Mouse (Mus musculus) gastrocnemius, postnatal 4 days (tissue): ENCODE results near the gene Slc27a3. TPM values are rescaled to one million over a fixed set of nuclear protein-coding genes. Genes with fewer than 3 reads are reported as not detected.

Source experiments
- DNase-seq, 2 experiments: peaks; one replicate each; pipeline ENCODE4 v3.0.0; 2021 to 2022; ENCODE audit warnings: low spot score in 2 of 2, mixed read lengths in 2 of 2
- total RNA-seq, 2 experiments: library from RNA; stranded (reverse); gene quantifications; 2 replicates each; pipeline ENCODE4 v1.2.3; 2021

The Slc27a3 gene
- total RNA-seq, 2 experiments from 2014 or later: 7.2 to 7.4 TPM

DNA sequence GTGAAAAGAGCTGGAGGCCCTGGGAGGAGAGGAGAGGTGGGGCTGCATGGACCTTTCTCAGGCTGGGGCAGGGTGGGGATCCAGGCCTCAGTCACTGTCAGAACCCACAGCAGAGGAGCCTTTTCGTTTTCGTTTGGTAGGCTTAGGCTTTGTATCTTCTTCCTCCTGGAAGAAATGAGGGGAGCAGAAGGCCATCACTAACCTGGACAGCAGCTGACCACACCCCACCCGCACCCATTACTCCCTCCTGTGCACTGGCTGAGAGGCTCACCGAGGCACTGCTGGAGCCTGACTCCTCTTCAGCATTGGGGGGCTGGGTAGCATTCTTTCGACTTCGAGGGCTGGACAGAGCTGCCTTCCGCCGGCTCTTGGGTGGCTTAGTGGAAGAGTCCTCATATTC is 2.2 kb upstream of the Slc27a3 start:
- DNase-seq: no peak

DNA sequence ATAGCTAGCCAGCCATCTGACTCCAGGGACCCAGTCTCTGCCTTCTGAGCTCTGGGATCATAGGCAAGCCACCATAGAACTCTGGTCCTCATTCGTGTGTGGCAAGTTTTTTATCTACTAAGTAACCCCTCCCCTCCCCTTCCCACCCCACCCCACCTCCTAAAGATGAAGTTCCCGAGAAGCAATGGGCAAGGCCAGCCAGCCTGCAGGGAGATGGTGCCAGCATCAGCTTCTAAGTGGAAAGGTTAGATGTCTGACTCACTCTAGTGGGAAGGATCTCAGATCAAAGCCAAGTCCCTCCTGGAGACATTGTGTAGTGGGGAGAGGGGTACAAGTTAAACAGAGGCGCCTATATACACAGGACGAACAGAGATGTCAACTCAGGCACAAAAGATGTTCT is 1.3 kb upstream of the Slc27a3 start:
- DNase-seq: no peak

DNA sequence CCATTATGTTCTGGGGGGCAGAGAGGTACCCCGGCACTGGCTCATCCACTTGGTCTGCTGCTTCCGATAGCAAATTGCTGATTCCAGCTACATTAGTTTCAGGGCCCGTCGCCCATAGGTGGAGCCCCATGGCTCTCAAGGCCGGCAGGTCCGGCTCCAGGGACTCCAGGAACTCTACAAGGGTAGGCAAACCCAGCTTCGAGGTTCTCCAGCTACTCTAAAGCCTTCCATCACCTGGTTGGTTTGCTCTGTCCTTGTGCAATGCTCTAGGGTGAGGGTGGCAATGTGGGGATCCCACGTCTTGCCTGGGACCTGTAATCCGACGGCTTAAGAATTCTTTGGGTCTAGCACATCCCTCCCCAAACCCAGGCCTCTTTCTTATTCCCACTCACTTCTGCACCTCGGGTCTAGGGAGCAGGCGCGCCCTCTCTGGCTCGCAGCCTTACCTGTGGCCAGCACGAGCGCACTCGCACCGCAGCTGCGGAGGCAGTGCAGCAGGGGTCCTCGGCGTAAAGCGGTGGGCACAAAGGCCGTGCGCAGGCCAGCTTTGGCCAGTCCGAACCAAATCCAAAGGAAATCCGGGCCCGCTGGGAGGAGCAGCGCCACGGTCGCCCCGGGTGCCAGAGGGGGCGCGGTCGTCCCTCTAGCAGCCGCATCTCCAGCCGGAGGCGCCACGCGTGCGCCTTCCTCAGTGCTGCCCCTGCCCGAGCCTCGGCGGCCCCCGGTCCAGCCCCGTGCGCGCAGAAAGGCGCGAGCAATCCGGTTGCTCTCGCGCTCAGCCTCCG is 820 bp downstream of the Slc27a3 start:
- peak; percentile 37 to 65 for DNase-seq

DNA sequence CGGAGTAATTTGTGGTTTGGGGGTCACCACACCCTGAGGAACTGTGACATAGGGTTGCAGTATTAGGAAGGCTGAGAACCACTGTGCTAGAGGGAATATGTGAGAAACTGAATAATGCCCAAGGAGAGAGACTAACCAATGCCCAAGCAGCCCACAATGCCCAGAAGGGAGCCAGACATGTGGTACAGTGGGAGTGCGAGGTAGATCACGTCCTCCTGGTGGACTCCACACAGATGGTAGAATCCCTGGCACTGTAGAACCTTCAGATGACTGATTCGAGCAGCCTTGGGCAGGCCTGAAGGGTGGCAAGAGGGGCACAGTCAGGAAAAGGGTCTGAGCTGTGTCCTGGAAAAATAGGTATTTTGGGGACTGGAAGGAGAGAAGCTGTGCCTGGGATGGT is 1.5 kb downstream of the Slc27a3 start:
- DNase-seq: no peak

DNA sequence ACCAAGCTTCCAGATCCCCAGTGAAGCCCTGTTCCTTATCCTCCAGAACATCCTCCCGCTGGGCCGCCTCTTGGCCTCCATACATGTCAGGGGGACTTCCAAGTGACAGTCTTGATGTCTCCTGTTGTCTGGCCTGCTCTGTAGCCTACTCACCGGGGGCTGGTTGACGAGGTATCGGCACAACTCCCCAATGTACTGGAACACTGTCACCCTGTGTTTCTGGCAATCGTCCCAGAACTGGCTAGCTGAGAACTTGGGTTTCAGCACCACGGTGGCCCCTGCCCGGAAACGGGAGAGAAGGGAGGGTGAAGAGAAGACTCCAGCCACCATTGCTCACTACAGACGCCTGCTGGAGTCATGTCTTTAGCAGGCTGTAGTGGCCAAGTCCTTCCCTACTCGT is 2.3 kb downstream of the Slc27a3 start:
- DNase-seq: peak in 1 of 2 experiments; percentile 21

DNA sequence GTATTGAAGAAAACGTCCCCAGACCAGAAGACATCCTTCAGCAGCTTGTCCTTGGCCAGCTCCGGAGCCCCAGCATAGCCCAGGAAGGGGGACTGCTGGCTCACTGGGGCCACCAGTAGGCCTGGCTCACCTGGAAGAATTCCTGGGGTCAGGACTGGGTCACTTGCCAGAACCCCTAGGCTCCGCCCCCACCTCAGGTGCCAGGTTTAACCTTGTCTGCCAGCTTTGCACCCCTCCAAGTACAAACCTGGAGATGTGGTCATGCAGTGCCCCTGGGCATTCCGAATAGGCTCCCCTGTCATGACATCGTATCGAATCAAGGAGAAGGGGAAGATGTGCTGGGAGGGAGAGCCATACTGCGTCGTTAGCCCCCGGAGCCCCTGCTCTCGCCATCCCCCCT is 2.9 kb downstream of the Slc27a3 start:
- no peak for DNase-seq

DNA sequence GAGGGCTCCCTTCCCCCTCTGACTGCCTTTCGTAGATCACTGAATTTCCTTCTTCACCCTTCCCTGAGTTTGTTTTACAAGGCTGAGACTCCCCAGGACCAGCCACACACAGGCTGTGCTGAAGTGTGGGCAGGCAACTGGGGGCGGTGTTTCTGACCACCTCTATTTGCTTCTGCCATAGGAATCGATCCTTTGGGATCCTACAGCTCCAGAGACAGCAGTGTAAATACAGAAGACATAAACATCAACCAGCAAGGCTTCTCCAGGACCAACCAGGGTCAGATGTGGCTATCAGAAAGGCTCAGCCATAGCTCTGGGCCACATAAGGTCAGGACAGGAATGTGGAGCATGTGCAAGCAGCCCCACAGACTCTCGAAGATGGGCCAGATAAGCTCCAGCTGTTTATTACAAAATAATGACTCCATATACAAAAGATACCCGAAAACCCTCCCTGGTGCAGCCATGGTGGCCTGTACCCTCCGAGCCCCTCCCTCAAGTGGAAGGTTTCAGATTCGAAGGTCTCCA is 4.8 kb downstream of the Slc27a3 start:
- no peak for DNase-seq

DNA sequence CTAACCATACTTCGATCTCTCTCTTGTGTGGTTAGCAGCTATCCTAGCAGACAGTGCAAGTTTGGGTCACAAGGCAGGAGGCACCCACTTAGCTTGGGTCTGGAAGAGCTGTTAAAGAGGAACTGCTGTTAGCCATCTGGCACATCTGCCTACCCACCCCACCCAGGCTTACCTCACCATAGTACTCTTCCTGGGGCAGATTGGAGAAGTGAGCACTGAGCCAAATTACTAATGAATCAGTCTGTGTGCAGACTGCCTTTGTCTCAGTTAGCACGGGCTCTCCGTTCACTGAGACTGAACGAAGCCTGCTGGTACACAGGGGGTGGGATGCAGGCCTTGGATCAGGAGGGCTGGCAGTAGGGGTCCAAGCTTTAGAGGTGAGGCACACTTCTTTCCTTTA is 6.0 kb downstream of the Slc27a3 start:
- DNase-seq: no peak

DNA sequence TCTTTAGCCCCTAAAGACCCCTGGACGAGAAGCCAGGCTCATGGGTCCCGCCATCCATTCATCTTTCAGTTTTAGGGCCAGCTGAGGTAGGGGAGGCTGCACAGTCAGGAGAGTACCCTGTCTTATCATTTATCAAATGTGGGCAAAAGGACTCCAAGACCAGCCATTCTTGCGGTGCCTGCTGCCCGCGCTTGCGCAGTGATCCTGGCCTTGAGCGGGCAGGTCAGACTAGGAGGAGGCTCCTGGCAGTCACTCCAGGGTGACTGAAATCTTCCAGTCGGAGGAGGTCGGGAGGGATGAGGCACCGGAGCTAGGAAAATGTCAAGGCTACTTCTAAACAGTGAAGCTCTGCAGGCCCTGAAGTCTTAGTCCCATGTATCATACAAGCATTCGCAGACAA is 8.0 kb downstream of the Slc27a3 start:
- no peak for DNase-seq

DNA sequence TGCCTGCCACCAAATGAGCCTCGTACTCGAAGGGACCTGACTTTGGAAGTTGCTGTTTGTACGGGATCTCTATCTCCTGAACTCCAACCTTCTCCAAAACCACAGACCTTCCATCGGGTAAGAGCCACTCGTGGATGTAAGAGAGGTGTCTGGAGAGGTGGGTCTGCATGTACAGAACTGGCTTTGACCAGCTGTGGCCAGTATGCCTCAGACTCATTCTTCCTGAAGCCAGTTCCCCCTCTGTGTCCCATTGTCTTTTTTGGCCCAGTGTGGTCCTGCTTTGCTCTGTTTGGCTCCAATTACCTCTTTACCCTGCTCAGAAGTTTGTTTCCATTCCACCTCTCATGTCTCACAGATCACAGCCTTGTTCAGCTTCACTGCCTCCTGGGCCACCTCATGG is 11.2 kb downstream of the Slc27a3 start:
- DNase-seq: no peak

DNA sequence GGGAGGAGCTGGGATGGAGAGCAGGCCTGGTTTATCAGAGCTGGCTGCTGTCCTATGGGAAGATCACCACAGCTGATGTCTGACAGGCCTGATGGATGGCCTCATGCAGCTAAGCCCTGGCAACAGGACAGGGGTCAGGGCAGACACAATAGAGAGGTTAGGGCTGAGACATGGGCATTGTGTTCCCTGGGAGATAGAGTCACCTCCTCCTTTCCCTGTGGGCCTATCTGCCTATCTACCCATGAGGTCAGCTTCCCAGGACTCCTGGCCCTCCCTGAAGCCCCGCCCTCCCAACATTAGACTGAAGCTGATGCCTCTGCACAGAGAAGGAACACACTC is 13.5 kb downstream of the Slc27a3 start:
- no peak for DNase-seq

DNA sequence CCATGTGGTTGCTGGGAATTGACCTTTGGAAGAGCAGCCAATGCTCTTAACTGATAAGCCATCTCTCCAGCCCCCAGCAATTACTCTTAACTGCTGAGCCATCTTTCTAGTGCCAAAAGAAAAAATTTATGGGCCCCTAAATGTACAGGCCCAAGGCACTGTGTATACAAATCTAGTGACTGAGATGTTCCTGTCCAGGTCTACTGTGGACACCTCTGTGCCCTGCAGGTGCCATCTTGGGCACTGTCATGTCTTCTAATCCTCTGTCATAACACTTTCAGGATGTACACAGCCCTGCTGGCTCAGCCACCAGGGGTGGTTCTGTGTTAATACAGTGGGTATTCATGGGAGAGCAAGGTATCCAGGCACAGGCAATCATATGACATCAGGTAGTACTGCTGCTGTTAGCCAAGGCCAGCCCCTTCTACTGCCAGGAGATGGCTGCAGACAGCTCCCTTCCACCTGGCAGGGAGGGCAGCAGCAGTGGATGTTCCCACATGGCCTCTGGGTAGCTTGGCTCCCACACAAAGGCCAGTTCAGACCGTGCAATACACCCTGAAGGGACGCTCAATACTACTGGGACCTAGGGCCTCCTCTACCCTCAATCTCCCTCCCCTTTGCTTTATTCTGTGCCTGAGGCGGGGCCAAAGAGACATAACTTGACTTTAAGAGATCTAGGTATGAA is 14.0 kb downstream of the Slc27a3 start:
- no peak for DNase-seq

DNA sequence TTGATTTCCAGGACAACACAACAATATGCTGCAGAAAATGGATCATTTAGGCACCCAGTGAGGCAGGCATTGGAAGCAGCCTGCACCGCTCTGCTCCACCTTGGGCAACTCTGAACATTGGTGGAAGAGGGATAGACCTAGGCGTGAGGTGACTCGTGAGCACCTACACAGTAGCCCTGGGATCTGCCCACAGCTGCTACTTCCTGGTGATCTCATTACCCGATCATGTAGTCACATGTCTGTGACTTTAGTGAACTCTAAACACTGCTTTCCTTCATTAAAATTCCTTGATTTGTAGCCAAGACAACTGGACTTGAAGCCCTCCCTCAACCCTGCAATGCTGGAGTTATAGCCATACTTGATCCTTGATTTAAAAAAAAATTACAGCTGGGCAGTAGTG is 15.4 kb downstream of the Slc27a3 start:
- DNase-seq: no peak

DNA sequence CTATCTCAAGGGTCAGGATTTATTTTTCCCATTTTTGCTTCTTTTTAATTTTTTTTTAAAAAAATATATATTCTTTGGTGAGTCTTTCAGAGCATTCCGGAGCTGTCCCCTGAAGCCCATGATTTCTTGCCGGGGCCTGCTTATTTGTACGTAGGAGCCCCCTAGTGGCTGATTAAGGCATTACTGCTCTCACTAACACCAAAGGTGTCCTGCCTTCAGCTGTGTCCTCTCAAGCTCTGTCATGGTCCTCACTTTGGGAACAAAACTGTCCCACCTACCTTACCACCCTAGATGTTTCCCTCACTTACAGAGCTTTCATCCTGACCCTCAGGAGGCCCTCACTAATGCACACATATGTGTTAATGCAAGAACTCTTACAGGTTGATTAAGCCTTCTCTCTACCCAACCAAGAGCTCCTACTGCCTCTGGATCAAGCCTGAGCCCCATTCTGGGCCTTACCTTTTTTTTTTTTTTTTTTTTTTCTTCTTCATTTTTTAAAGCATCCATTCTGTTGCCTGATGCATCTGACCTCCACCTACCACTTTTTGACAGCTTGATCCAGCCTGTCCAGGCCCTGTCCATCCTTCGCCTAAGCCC is 16.2 kb downstream of the Slc27a3 start:
- peak; percentile 62 to 84 for DNase-seq

DNA sequence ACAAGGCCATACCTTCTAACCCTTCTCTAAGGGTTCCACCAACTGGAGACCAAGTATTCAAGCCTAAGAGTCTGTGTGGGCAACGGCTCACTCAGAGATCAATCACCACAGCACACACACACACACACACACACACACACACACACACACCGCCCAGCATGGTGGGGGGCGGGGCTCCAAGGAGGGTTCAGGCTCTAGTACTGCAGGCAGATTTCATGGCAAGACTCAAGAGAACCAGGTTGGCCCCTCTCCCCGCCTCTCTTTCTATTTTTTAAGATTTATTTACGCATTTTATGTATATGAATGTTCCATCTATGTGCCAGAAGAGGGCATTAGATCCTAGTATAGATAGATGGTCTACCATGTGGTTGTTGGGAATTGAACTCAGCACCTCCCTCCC is 16.9 kb downstream of the Slc27a3 start:
- no peak for DNase-seq

DNA sequence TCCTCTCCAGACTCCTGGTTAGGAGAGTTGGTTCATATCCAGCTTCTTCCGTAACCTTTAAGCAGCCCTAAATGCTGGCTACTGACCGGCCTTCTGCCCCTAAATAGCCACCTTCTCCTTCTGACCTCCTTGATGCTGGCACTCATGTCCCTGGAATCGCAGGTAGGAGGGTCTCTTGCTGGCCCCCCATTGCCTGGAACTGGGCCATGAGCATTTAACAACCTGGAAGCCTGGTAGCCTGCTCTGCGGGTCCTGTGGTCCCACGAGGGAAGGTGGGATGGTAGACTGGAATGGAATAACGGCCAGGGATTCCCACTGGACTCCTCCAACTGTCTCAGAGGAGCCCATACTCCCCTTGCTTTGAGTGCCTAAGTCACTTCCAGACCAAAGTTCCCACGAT is 17.9 kb downstream of the Slc27a3 start:
- no peak for DNase-seq

DNA sequence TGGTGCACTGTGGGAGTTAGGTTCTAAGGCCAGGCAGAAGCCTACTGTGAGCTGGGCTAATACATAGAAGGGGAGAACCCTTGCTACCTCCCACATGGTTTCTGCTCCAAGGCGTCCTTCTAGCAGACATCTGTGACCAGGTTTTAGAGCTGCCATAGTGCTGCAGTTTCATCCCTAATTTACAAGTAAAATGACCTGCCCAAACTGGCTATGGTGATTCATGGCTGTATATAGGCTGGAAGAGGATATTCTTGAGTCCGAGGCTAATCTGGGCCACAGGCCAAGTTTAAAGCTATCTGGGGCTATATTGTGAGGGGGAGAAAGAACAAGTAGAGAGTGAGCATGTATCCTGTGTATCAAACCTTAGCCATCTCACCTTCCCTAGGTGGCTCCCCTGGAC is 20.7 kb downstream of the Slc27a3 start:
- DNase-seq: no peak

DNA sequence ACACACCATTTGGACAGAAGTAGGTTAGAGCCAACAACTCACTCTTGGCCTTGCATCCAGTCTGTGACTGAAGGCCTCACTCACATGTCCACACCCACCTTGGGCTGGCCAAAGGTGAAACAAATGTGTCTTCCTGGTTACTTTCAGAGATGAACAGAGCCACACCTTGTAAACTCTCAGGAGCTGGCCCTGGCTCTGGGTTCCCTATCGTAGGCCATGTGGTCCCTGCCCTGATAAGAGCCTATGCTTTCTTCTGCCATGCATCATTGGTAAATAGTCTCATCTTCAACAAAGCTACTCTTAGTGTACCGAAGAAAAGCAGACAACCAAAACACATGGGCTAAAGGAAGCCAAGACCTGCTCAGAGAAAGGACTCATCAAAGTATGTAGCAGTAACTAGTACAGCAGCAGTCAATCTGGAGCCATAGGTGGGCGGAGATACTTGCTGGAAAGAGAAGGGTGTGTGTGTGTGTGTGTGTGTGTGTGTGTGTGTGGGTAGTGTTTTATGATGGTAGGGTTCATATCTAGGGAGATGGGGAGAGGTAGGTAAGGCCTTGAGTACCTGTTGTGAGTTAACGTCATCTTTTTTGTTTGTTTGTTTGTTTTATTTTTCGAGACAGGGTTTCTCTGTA is 22.6 kb downstream of the Slc27a3 start:
- DNase-seq: no peak

DNA sequence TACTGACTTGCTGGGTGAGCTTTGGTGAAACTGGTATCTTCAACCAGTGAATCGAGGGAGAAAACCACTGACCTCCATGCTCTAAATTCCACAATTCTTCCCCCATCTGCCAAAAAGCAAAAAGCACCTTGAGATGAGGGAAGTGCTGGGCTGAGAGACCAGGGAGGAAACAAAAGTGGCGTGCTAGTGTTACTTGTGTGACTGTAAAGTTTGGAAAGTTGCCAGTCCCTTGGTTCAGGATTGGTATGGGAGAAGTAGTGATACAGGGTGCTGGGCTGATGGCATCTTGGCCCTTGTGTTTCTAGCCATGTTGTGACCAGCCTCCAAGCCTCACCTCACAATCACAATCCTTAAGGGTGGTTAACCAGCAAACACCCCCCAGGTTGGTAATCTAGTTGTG is 27.4 kb downstream of the Slc27a3 start:
- DNase-seq: no peak

DNA sequence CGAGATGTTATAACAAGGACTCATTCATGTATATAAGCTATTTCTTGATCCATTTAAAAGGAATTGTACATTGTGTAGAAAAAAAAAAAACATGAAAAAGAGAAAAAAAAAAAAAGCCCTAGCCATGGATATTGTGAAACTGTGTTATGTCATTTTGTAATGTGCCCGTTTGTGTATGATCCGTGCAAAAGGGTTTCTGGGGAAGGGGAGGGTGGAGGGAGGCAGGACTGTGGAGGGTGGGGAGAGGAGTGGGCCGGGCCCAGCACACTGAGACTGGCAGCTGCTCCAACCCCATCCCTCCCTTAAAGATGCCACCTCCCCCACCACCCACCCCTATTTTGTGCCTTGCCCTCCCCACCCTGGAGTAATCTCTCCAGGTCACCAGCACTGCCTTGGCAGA is 28.3 kb downstream of the Slc27a3 start:
- DNase-seq: no peak

DNA sequence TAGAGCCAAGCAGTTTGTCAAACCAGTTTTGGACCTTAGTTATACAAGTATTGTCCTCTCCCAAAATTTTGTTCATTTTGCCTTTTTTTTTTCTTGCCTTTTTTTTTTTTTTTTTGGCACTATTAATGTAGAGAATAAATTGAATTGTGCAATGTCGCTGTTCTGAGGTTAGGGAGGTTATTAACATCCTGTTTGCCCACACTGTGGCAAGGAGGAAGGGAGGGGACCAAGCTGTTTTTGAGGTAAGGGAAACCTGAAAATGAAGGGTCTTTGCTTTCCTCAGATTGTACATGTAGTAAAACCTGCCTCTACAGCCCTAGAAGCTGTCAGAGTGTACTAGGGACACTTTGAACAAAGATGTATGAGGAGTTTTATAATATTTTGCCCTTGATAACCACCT is 30.5 kb downstream of the Slc27a3 start:
- DNase-seq: no peak

DNA sequence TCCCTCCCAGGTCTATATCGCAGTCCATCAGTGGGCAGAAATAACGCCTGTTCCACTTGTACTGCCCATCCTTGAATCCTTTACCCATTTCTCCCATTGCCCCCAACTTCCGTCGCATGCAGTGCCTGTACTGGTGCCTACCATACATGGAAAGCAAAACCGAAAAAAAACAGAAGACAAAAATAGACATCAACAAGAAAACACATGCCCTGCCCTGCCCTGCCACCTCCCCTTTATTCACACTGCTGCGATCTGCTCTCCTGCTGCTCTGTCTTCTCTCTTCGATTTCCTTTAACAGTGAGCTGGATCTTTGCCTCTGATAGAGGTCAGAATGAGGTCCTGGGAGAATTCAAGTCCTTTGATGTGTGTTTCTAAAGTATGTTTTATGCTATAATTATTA is 31.8 kb downstream of the Slc27a3 start:
- no peak for DNase-seq
